Mouse (Mus musculus) intestine, embryonic 15.5 days (tissue): ENCODE results near the gene Nr4a1. TPM values are rescaled to one million over a fixed set of nuclear protein-coding genes. Genes with fewer than 3 reads are reported as not detected.

Source experiments
- ATAC-seq: fragments of 200-750 bp; cut with Nextera tagmentation; 2 replicates; pipeline ENCODE4 v1.8.0; 2017; ENCODE audit warnings: moderate TSS enrichment, moderate library complexity
- H3K27ac ChIP-seq: fragments of 300-500 bp; sonication (generic); 2 replicates; pipeline ENCODE4 v1.5.1; 2015; ENCODE audit warnings: mild to moderate bottlenecking, inconsistent platforms
- H3K27me3 ChIP-seq: fragments of 300-500 bp; sonication (generic); replicated peaks from 2 replicates; pipeline ENCODE4 v1.6.1; 2015; ENCODE audit warnings: inconsistent platforms
- H3K36me3 ChIP-seq: fragments of 300-500 bp; sonication (generic); 2 replicates; pipeline ENCODE4 v1.6.1; 2015; ENCODE audit warnings: inconsistent platforms
- H3K4me1 ChIP-seq: fragments of 300-500 bp; sonication (generic); replicated peaks from 2 replicates; pipeline ENCODE4 v1.6.1; 2015; ENCODE audit warnings: inconsistent platforms
- H3K4me2 ChIP-seq: fragments of 300-500 bp; sonication (generic); replicated peaks from 2 replicates; pipeline ENCODE4 v1.6.1; 2015; ENCODE audit warnings: mild to moderate bottlenecking, inconsistent platforms
- H3K4me3 ChIP-seq: fragments of 300-500 bp; sonication (generic); replicated peaks from 2 replicates; pipeline ENCODE4 v1.5.1; 2015; ENCODE audit warnings: inconsistent platforms
- H3K9ac ChIP-seq: fragments of 300-500 bp; sonication (generic); 2 replicates; pipeline ENCODE4 v1.6.1; 2015; ENCODE audit warnings: inconsistent platforms
- H3K9me3 ChIP-seq: fragments of 300-500 bp; sonication (generic); 2 replicates; pipeline ENCODE4 v1.6.1; 2016; ENCODE audit warnings: inconsistent platforms
- WGBS: fragments of 180-500 bp; shearing (Covaris S2); methylation state at CpG from one replicate; pipeline ENCODE4 v1.1.7; 2015; 5-methylcytosine and 5-hydroxymethylcytosine counted together
- polyA plus RNA-seq: library from polyadenylated mRNA; unstranded; fragments of >200 nt; fragmentation: Nextera tagmentation; extraction: Ambion mirVana; gene quantifications from 2 replicates; pipeline ENCODE4 v1.2.1, GENCODE M21; 2015

The Nr4a1 gene
- polyA plus RNA-seq, 1 experiment from 2014 or later, result 7.9 TPM

DNA sequence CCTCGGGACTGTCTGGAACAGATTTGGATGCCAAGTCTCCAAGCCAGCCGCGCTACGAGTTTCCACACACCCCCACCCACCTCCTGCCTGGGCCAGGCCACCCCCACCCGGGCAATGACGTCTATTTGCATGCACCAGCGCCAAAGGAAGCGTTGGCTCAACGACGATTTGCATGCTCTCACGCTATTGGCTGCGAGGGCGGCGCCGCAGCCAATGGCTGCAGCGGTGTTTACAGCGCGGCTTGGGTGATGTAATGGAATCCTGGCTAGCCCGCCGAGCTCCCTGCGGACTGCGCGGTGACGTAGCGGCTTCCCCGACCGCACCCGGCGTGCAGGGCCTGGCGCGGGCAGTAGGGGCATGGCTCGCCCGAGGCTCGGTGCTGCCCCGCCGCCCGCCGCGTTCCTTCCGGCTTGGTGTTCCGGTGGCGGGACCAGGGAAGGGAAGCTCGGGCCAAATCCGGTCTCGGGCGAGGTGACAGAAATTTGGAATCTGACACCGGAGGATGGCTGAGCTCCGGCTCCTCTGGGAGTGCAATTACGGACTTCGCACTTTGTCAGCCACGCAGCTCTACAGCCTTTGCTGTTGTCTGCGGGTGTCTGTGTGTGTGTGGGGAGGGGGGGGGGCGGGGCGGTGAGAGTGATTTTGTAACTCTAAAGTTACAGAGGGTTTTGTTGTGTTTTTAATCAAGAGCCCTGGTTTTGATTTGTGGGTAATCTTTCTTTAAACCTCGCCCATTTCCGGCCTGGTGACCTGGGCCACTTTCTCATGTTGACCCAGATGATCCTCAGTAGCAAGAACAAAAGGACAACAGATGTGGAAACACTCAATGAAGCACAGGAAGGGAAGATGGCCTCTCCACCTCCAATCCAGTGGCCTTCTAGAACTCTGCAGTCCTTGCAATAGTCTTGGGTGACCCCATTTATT lies 7.6 kb upstream of the Nr4a1 start:
- Histone ChIP-seq H3K36me3 (no peaks in the 10 kb centered on the region), H3K4me3 (peak overlapping the region; percentile 37), H3K4me1 (peaks cover 26% of the 10 kb centered on the region), H3K27me3 (no peaks in the 10 kb centered on the region), H3K9me3 (no peaks in the 10 kb centered on the region), H3K4me2 (peak overlapping the region; percentile 62), H3K27ac (peak overlapping the region; percentile 77), H3K9ac (peak overlapping the region; percentile 31)
- peak; percentile 98 for ATAC-seq
- 2% methylated on average over 56 of the region's 56 CpGs for WGBS

DNA sequence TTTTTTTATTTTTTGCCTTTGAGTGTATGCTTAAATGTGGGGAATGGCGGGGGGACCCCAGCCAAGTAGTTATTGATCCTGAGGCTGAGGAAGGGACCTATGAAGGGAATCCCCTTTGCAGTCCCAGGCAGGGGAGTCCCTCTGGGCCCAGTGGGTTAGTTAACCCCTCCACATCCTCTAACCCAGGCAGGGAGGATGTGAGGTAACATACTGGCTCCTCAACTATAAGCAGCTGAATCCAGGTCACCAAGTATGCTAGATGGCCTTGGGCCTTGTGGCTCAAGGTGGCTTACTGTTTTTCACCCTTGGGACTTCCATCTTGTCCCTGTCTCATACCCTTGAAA lies 6.9 kb upstream of the Nr4a1 start:
- no peak for ATAC-seq
- 79% methylated on average over 1 of the region's 1 CpGs for WGBS
- no peaks in the 10 kb centered on the region for H3K36me3 ChIP-seq
- no peaks in the 10 kb centered on the region for H3K27me3 ChIP-seq
- peak overlapping the region; percentile 69; the same call in 1 of the 2 replicates for H3K27ac ChIP-seq
- H3K4me3 ChIP-seq, result no peak overlapping the region
- peak overlapping the region; percentile 61; the same call in 1 of the 2 replicates for H3K4me2 ChIP-seq
- no peaks in the 10 kb centered on the region for H3K9me3 ChIP-seq
- H3K9ac ChIP-seq, result no peak overlapping the region
- H3K4me1 ChIP-seq, result peaks cover 23% of the 10 kb centered on the region

DNA sequence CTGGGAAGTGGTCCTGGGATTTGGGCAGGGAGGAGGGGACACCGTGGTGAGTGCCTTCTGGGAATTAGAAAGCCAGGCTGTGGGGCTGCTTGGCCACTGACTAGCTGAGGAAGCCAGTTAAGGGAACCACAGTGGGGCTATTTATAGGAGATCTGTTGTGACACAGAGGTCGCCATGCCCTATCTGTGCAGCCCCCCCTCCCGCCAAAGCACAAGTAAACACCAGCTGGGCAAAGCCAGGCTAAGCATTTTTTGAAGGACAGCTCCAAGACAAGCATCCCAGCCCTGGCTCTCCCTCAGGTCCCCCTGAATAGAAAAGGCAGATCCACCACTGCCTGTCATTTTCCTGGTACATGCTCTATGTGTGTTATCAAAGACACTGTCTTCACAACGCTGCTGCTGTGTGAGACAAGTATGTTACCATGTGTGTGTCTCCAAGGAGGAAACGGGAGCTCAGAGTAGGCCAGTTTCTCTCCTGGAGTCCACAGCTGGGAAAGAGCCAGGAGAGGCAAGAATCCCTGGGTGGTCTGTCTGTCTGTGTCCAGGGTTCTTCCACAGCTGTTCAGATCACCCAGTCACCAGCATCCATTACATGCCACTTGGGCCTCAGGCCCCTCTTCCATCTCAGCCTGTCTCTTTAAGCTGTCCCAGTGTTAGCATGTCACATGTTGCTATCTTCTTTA lies 5.9 kb upstream of the Nr4a1 start:
- H3K9ac ChIP-seq, result no peak overlapping the region
- H3K27ac ChIP-seq, result peak overlapping the region; percentile 57
- WGBS, result 46% methylated on average over 5 of the region's 5 CpGs
- no peaks in the 10 kb centered on the region for H3K36me3 ChIP-seq
- H3K4me3 ChIP-seq, result no peak overlapping the region
- no peaks in the 10 kb centered on the region for H3K27me3 ChIP-seq
- no peak overlapping the region for H3K4me2 ChIP-seq
- H3K4me1 ChIP-seq, result peaks cover 20% of the 10 kb centered on the region
- no peaks in the 10 kb centered on the region for H3K9me3 ChIP-seq
- ATAC-seq, result no peak

DNA sequence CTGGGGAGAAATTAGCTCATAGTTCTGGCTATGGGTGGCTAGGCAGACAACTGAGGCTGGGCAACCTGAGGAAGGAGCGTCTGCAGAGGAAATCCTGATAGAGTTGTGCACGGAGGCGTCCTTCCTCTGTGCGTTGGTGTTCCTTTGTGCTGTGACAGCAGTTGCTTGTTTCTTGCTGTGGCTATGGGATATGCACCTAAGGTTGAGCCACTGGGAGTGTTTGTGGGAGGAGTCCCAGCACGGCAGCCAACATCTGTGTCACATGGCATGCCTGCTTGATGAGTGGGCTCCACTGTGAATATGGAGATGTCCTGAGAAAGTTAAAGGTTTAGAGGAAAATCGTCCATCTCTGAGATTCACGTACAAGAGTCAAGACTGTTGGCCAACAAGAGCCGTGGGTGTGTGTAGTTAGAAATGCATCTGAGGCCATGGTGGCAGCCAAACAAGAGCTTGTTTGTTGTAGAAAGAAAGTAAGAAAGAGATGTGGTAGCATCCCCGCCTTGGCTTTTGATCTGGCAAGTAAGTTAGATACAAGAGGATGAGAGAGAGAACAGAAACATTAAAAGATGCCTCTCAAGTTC lies 3.8 kb upstream of the Nr4a1 start:
- Histone ChIP-seq H3K27ac (no peak overlapping the region), H3K4me1 (peaks cover 28% of the 10 kb centered on the region), H3K27me3 (no peaks in the 10 kb centered on the region), H3K9ac (no peak overlapping the region), H3K4me3 (no peak overlapping the region), H3K9me3 (no peaks in the 10 kb centered on the region), H3K4me2 (no peak overlapping the region), H3K36me3 (no peaks in the 10 kb centered on the region)
- no peak for ATAC-seq
- 75% methylated on average over 9 of the region's 9 CpGs for WGBS

DNA sequence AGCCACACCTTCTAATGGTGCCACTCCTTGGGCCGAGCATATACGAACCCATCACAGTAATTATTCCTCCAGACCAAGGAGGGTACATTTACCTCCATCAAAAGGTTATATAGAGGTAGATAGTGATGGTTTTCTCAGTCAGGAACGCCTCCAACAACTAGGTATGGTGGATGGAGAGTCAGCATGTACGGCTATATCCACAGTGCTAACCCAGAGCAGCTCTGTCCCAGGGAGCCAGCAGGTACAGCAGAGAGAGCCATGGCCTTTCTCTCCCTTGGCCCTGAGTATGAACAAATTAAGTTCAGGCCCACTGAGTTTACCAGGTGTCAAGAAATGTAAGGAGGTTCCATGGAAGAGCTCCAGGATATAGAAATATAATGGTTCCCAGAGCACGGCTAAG lies 2.1 kb upstream of the Nr4a1 start:
- Histone ChIP-seq H3K9ac (no peak overlapping the region), H3K9me3 (no peaks in the 10 kb centered on the region), H3K27me3 (no peaks in the 10 kb centered on the region), H3K4me3 (no peak overlapping the region), H3K4me1 (peaks cover 21% of the 10 kb centered on the region), H3K27ac (no peak overlapping the region), H3K4me2 (no peak overlapping the region), H3K36me3 (no peaks in the 10 kb centered on the region)
- WGBS, result 87% methylated on average over 5 of the region's 5 CpGs
- no peak for ATAC-seq

DNA sequence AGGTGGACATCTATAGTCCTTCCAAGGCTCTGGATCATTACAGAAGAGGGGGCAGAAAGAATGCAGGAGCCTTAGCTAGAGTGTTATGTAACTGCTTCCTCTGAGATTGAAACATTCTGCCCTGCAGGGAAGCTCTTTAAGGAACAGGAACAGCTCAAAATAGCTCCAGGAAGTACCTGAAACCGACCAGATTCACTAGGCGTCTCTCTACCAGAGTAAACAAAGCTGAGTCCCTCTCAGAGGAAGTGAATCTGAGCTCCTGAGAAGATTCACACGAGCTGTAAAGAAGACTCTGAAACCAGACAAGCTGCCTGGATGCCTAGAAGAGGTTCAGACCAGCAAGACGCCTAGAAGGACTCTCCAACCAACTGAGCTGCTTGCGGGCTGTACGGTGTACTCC lies 1.5 kb upstream of the Nr4a1 start:
- 72% methylated on average over 6 of the region's 6 CpGs for WGBS
- Histone ChIP-seq H3K9me3 (no peaks in the 10 kb centered on the region), H3K36me3 (no peaks in the 10 kb centered on the region), H3K4me3 (no peak overlapping the region), H3K9ac (no peak overlapping the region), H3K4me2 (no peak overlapping the region), H3K27me3 (no peaks in the 10 kb centered on the region), H3K27ac (no peak overlapping the region), H3K4me1 (peaks cover 17% of the 10 kb centered on the region)
- ATAC-seq, result no peak

DNA sequence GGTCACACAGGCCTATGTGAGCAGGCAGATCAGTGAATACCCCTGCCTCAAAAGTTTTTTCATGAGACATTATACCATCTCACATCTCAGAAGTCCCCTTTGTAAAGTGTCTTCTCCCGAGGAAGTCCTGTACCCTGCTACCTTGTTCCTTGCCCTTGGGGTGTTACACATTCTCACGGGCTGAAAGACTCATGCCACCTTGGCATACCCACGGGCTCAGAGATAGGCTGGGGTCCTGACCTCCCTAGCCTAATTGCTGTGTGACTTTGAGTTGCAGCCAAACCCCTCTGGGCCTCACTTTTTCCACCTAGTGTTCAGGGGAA lies 545 bp upstream of the Nr4a1 start:
- Histone ChIP-seq H3K9ac (peak overlapping the region; percentile 70), H3K9me3 (no peaks in the 10 kb centered on the region), H3K36me3 (no peaks in the 10 kb centered on the region), H3K27me3 (no peaks in the 10 kb centered on the region), H3K4me2 (peak overlapping the region; percentile 95), H3K4me1 (peaks cover 13% of the 10 kb centered on the region; the same call in 1 of the 2 replicates), H3K27ac (no peak overlapping the region; the same call in 1 of the 2 replicates), H3K4me3 (peak overlapping the region; percentile 63)
- peak; percentile 16 for ATAC-seq
- 33% methylated on average over 3 of the region's 3 CpGs for WGBS

DNA sequence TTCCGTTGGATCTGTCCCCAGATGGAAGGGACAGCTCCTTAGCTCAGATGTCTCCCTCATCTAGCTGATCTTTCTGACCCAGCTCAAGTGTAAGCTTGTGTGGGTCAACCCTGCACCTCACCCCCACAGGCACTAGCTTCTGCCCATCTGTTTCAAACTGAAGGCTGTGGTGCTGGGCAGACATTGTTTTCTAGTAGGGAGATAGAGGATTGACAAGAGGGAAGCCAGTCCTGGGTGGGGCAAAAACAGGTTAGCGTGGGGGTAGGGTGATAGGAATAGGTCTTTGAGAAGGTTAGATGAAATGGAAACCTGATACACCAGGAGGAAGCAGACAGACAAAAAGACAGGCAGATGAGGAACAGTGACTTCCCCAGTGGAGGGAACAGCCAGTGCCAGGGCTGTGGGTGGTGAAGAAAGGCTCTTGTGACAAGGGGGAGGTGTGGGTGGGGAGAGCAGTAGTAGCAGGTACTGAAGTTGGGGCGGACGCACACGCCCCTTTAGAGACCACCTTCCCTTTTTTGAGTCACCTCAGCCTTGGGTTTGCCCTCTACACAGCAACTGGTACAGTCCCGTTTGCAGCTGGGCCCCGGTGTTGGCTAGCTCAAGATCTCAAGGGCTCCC lies 1.9 kb downstream of the Nr4a1 start:
- no peak overlapping the region for H3K4me3 ChIP-seq
- peaks cover 21% of the 10 kb centered on the region for H3K4me1 ChIP-seq
- 89% methylated on average over 7 of the region's 7 CpGs for WGBS
- H3K36me3 ChIP-seq, result no peaks in the 10 kb centered on the region
- H3K9ac ChIP-seq, result no peak overlapping the region
- ATAC-seq, result no peak
- no peak overlapping the region for H3K4me2 ChIP-seq
- H3K27me3 ChIP-seq, result no peaks in the 10 kb centered on the region
- H3K27ac ChIP-seq, result no peak overlapping the region
- no peaks in the 10 kb centered on the region for H3K9me3 ChIP-seq

DNA sequence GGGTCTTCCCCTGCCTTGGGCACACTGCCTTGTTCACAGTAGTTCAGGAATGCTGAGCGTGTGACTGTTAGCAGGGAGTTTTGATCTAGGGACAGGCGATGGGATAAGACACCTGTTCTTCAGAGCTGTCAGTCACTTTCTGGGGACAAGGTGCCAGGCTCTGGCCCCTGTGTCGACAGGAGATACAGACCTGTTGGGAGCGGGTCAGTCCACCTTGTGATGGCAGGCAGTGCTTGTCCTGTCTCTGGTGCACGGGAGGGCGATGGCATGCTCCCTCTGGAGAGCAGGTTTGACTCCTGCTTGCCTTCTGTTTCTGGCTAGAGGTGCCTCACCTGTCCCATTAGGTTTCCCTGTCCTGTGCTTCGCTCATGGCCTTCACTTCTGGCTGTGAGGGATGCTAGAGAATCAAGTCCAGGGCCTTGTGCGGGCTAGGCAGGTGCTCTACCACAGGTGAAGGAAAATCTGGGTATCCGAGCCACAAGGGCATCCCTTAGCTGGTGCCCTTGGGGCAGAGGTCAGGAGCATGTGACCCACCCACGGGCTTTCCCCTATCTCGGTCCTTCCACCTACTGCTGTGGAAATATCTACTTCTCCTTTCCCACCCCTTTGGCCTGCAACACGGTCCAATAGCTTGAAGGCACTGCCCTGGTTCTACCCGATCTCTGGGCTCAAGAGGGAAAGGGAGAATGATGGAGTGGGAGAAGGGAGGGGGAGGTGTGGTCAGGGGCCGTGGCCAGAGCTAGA lies 2.6 kb downstream of the Nr4a1 start:
- Histone ChIP-seq H3K9me3 (no peaks in the 10 kb centered on the region), H3K4me1 (peaks cover 27% of the 10 kb centered on the region), H3K4me3 (no peak overlapping the region), H3K27ac (no peak overlapping the region), H3K36me3 (no peaks in the 10 kb centered on the region), H3K9ac (no peak overlapping the region), H3K4me2 (no peak overlapping the region), H3K27me3 (no peaks in the 10 kb centered on the region)
- ATAC-seq, result no peak
- 78% methylated on average over 14 of the region's 14 CpGs for whole genome bisulfite sequencing

DNA sequence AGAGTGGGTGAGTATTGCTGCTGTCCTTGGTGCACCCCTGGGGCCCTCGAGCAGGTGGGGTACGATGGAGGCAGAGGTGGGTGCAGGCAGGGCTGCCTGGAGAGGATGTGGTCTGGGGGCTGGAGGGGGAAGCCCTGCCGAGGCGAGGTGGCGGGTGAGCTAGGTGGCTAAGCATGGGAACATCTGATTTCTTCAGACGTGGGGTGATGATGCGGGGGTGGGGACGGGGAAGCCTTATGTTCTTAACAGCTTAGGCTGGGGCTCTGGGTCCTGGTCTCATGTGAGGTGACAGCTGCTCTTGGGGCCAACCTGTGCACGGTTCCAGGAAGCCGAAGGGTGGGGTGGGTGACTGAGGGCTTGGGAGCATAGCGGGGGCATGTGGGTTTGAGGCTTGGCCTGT lies 4.4 kb downstream of the Nr4a1 start:
- Histone ChIP-seq H3K27me3 (no peaks in the 10 kb centered on the region), H3K27ac (no peak overlapping the region), H3K9ac (no peak overlapping the region), H3K9me3 (no peaks in the 10 kb centered on the region), H3K4me3 (no peak overlapping the region), H3K4me2 (no peak overlapping the region), H3K36me3 (no peaks in the 10 kb centered on the region), H3K4me1 (peaks cover 38% of the 10 kb centered on the region)
- WGBS, result 84% methylated on average over 11 of the region's 11 CpGs
- ATAC-seq, result no peak

DNA sequence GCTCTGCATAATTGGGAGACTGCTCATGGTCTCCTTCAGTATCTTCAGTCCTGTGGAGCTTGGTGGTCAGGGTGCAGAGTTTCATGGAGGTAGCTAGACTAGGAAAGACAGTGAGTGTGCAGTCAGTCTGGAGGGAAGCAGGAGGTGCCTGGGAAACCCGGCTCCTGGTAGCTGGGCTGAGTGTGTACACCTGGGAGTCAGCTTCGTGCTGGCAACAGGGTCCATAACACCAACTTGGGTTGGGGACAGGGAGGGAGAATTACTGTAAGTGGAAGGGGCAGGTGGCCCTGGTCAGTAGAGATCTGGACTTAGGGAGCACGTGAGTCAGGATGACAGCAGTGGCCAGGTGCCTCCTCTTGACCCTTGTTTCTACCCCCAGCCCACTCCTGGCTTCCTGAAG lies 5.9 kb downstream of the Nr4a1 start:
- Histone ChIP-seq H3K36me3 (no peaks in the 10 kb centered on the region), H3K4me2 (no peak overlapping the region), H3K9ac (no peak overlapping the region), H3K9me3 (no peaks in the 10 kb centered on the region), H3K27me3 (no peaks in the 10 kb centered on the region), H3K27ac (peak overlapping the region; percentile 89), H3K4me3 (no peak overlapping the region), H3K4me1 (peaks cover 30% of the 10 kb centered on the region)
- WGBS, result 70% methylated on average over 3 of the region's 3 CpGs
- ATAC-seq, result no peak

DNA sequence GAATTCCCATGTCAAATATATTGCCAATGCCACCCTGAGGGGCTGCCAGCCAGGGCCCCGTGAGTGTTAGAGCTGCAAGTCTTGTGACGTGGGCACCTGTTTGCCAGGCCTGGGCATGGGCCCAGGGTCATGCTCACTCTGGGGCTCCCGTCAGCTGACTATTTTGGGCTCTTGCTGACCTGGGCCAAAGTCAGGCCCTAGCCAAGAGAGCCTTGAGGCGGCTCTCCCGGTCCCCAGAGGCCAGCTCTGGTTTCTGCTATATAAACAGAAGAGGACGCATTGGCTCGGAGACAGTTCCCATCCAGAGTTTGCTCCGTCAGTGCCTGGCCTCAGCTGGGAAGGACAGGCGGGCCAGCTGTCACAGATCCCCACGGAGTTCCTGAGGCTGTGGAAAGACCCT lies 6.3 kb downstream of the Nr4a1 start:
- Histone ChIP-seq H3K9me3 (no peaks in the 10 kb centered on the region), H3K4me3 (no peak overlapping the region), H3K4me2 (0 out of 2 replicates have a peak overlapping the region, but pooled peaks have one; percentile 5), H3K9ac (no peak overlapping the region), H3K36me3 (no peaks in the 10 kb centered on the region), H3K4me1 (peaks cover 29% of the 10 kb centered on the region), H3K27ac (peak overlapping the region; percentile 89), H3K27me3 (no peaks in the 10 kb centered on the region)
- WGBS, result 38% methylated on average over 10 of the region's 10 CpGs
- ATAC-seq, result no peak
